Mouse (Mus musculus): ENCODE data around the gene Etfa.

Gene Etfa

GRCm38 (mm10) chr9:55512027-55512543 lies at the start of gene Etfa:
TSS of gene Etfa (minus strand) at chr9:55512243.
- peak; percentile 86 for DNase-seq (ENCODE audit: low read depth, low spot score)

- no peak for DNase-seq (ENCODE audit: low read depth, low spot score)
These were observed 48.9 kb upstream of the Etfa start for GRCm38 (mm10) chr9:55560960-55561359.

- DNase-seq (ENCODE audit: low read depth, low spot score), result no peak
These were observed 42.9 kb upstream of the Etfa start for GRCm38 (mm10) chr9:55554986-55555385.

- no peak for DNase-seq (ENCODE audit: low read depth, low spot score)
These were observed 37.4 kb upstream of the Etfa start for GRCm38 (mm10) chr9:55549302-55549890.

GRCm38 (mm10) chr9:55548871-55549270 lies 36.8 kb upstream of the Etfa start:
- no peak for DNase-seq (ENCODE audit: low read depth, low spot score)

- no peak for DNase-seq (ENCODE audit: low read depth, low spot score)
These were observed 34.4 kb upstream of the Etfa start for GRCm38 (mm10) chr9:55546176-55547010.

- DNase-seq (ENCODE audit: low read depth, low spot score), result no peak
These were observed 33.6 kb upstream of the Etfa start for GRCm38 (mm10) chr9:55545556-55546175.

GRCm38 (mm10) chr9:55544861-55545555 lies 33.0 kb upstream of the Etfa start:
- no peak for DNase-seq (ENCODE audit: low read depth, low spot score)

- DNase-seq (ENCODE audit: low read depth, low spot score), result no peak
These were observed 31.8 kb upstream of the Etfa start for GRCm38 (mm10) chr9:55543703-55544401.

- DNase-seq (ENCODE audit: low read depth, low spot score), result no peak
These were observed 31.3 kb upstream of the Etfa start for GRCm38 (mm10) chr9:55543336-55543702.

GRCm38 (mm10) chr9:55542366-55543325 lies 30.6 kb upstream of the Etfa start:
- no peak for DNase-seq (ENCODE audit: low read depth, low spot score)

- DNase-seq (ENCODE audit: low read depth, low spot score), result no peak
These were observed 29.8 kb upstream of the Etfa start for GRCm38 (mm10) chr9:55541681-55542365.

GRCm38 (mm10) chr9:55540888-55541287 lies 28.8 kb upstream of the Etfa start:
- peak; percentile 72 for DNase-seq (ENCODE audit: low read depth, low spot score)

GRCm38 (mm10) chr9:55540391-55540770 lies 28.3 kb upstream of the Etfa start:
- no peak for DNase-seq (ENCODE audit: low read depth, low spot score)

- DNase-seq (ENCODE audit: low read depth, low spot score), result no peak
These were observed 27.8 kb upstream of the Etfa start for GRCm38 (mm10) chr9:55539661-55540390.

GRCm38 (mm10) chr9:55539006-55539405 lies 27.0 kb upstream of the Etfa start:
- no peak for DNase-seq (ENCODE audit: low read depth, low spot score)

GRCm38 (mm10) chr9:55538377-55538776 lies 26.3 kb upstream of the Etfa start, which contains the start of gene Isl2:
TSS of gene Isl2 (plus strand) at chr9:55538672.
- DNase-seq (ENCODE audit: low read depth, low spot score), result no peak

GRCm38 (mm10) chr9:55535907-55536306 lies 23.9 kb upstream of the Etfa start:
- no peak for DNase-seq (ENCODE audit: low read depth, low spot score)

- no peak for DNase-seq (ENCODE audit: low read depth, low spot score)
These were observed 13.7 kb upstream of the Etfa start for GRCm38 (mm10) chr9:55525716-55526115.
